Mouse (Mus musculus): ENCODE data around the gene Ush2a.

The Ush2a gene

DNA sequence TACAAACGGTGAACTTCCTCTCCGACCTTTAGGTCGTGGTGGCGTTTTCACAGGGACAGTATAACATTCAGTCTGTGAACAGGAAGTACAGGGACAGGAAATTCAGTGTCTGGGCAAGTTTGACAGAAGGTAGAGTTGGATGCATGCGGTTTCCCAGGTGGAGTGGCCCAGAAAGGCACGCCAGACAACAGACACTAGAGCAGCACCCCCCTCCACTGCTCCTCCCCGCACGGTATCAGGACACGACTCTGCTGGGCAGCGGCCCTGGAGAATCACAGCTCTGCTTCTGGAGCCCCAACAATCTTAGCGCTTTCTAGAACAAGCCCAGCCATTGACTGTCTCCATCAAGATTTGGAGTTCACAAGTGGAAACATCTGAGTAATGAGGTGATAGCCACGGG is 406.7 kb downstream of the Ush2a start:
- no peak for DNase-seq (ENCODE audit: low spot score in 2 of 2)

DNA sequence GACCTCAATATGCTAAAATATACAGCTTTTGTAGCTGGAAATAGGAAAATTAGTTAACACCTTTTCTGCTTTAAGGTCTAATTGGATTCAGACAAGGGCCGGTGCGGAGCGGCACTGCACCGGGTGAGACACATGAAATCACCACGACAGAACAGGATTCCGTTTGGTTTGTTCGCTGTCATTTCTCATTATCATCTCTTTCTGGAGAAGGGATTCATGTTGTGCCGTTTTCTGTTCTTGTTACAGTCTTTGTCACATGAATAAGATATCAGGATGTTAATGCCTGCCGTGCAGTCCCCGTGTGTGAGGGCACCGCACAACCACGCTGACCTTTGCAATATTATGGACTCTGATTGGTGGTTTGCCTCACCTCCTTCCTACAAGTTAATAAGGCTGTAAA is 411.0 kb downstream of the Ush2a start:
- no peak for DNase-seq (ENCODE audit: low spot score in 2 of 2)

- DNase-seq (ENCODE audit: low spot score in 2 of 2): no peak
Observed at GRCm38 (mm10) chr1:188674640-188675510, 413.1 kb downstream of the Ush2a start.

- DNase-seq (ENCODE audit: low spot score in 2 of 2): no peak
Observed at GRCm38 (mm10) chr1:188675511-188675863, 413.7 kb downstream of the Ush2a start.

- no peak for DNase-seq (ENCODE audit: low spot score in 2 of 2)
Observed at GRCm38 (mm10) chr1:188678189-188678588, 416.4 kb downstream of the Ush2a start.

DNA sequence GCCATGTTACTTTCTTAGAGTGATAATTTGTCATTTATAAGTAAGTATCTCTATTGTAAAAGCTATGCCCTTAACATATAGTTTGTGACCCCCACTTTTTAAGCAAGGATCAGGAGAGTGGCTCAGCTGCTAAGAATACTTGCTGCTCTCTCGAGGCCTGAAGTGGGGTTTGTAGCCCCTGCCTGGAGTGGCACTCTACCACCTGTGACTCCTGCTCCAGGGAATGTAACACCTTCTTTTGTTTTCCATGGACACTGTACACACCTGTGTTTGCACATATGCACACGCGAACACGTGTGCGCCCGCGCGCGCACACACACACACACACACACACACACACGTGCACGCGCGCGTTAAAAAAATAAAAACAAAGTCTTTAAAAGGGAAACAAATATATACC is 424.5 kb downstream of the Ush2a start:
- no peak for DNase-seq (ENCODE audit: low spot score in 2 of 2)

DNA sequence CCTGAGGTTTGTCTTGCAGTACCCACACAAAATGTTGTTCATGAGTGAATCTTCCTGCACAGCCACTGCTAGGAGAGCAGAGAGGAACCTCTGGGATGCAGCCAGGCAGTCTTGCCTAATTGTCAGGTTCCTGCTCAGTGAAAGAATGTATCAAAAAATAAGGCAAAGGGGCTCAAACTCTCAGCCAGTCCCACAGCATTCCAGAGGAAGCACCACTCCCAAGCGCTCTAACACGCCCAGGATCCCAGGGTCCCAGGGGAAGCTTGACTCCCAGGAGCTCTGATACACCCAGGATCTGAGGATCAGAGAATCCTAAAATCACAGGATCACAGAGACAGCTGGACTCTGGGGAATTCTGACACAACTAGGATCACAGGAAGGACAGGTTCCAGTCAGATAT is 434.5 kb downstream of the Ush2a start:
- no peak for DNase-seq (ENCODE audit: low spot score in 2 of 2)

GRCm38 (mm10) chr1:188708176-188708575 is 446.4 kb downstream of the Ush2a start:
- DNase-seq (ENCODE audit: low spot score in 2 of 2): no peak

GRCm38 (mm10) chr1:188708694-188709093 is 446.9 kb downstream of the Ush2a start:
- DNase-seq (ENCODE audit: low spot score in 2 of 2): no peak

DNA sequence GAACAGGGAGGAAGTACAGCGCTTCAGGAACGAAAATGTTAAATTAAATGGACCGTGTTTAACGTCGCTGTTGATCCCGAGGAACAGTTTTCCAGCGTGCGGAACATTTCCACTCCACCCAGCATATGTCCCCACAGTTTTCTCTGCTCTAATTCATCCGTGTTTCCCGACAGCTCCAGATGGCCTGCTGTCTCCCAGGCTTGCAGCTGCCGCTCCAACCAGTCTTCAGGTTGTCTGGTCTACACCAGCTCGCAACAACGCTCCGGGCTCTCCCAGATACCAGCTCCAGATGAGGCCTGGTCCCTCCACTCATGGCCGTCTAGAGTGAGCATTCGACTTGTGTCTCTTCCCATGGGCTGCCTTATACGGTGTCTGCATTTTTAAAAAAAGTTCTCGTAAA is 452.3 kb downstream of the Ush2a start:
- no peak for DNase-seq (ENCODE audit: low spot score in 2 of 2)

GRCm38 (mm10) chr1:188714941-188715340 is 453.1 kb downstream of the Ush2a start:
- no peak for DNase-seq (ENCODE audit: low spot score in 2 of 2)

DNA sequence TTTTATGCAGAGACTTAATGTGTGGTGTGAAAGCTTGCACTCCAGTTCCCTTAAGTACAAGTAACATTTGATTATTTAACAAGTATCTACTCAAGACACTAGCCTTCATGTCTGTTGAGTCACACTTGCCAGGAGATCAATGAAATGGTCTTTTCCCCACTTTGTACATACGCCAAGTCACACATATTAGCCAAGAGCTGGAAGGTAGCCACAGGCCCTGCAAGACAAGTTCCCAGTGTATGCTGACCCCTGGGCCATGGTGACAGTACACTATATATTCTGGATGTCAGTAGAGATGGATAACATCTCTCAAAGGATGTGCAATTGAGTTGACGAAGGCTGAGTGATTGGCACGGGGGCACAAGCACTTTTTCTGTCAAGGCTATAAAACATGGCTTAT is 455.1 kb downstream of the Ush2a start:
- DNase-seq (ENCODE audit: low spot score in 2 of 2): no peak

DNA sequence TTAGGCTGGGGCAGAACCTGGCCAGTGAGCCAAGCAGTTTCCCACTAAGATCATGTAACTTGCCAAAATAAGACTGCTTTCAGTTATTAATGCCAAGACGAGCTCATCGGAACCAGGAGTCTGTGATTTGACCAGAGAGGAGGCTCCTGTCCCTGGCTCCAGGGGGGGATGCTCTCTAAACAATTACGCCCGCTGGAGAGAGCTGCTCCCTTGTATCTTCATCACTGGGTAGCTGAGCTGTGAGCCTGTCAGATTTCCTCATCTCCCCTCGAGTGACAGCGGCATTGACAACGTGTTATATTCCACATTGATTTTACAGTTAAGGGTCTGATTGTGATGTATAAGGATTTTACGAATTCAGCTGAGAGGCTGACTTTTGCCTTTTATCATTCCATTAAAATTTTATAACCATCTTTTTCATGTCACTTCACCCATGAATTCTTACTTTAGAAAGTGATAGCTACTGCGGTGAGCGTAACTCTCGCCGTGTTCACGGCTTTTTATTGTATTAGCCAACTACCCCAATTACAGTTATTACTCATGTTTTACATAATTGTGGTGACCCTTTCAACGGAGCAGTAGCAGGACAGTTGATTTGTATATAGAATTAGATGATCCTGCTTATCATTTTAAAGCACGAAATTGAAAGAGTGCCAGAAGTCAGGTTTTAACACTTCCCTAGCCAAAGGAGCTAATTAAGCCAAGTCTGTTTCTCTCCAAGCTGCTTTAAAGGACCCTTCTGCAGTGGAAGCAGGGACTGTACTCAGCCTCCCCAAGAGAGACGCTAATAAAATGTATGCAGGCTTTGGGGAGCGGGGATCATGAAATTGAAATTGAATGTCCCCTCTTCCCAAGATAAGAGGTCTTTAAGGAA is 463.5 kb downstream of the Ush2a start:
- DNase-seq (ENCODE audit: low spot score in 2 of 2): no peak

DNA sequence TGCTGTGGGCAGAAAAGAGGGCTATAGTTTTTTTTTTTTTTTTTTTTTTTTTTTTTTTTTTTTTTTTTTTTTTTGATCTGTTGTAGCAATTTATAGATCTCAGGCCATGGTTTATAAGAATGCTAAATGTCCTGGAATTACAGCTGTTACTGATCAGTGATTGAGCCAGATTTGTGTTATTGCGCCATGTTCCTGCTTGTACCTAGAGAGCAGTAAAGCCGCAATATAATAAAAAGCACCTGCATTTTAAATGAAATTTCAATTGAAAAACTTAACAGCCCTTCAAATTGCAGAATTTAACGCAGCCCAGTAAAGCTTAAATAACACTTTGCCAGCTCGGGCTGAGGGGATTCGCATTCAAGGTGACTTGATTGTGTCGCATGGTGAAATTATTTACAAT is 465.1 kb downstream of the Ush2a start:
- no peak for DNase-seq (ENCODE audit: low spot score in 2 of 2)

DNA sequence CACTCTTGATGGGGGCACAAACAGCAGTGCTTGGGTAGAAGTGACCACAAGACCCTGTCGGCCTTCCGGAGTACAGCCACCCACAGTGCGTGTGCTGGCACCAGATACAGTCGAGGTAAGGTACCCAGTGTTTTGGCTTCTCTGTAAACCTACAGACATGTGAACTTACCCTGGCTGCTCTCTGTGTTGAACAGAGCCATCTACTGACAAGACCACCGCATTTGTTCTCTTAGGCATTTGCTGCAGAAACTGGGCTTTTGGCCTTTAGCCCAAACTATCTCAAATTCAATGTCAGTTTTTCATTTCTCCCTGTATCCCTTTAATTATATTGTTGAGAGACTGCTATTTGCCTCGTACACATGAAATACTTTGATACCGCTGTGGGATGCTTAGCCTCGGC is 466.8 kb downstream of the Ush2a start:
- DNase-seq (ENCODE audit: low spot score in 2 of 2): no peak

DNA sequence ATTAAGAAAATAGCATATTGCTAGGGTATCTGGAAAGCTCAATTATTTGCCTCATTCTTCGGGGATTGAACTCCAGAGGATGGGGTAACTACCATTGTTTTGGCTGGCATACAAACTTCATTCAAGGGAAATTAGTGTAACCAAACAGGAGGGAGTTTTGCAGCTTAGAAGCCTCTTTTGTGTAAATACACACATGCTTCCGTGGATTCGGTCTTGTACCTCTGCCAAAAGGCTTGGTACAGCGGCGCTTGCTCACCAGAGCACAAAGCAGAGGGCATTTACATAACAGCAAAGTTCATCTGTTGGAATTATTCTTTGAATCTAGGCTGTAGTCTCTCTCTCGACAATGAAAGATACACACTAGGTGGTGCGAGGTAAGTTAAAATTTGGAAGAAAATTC is 467.4 kb downstream of the Ush2a start:
- no peak for DNase-seq (ENCODE audit: low spot score in 2 of 2)

DNA sequence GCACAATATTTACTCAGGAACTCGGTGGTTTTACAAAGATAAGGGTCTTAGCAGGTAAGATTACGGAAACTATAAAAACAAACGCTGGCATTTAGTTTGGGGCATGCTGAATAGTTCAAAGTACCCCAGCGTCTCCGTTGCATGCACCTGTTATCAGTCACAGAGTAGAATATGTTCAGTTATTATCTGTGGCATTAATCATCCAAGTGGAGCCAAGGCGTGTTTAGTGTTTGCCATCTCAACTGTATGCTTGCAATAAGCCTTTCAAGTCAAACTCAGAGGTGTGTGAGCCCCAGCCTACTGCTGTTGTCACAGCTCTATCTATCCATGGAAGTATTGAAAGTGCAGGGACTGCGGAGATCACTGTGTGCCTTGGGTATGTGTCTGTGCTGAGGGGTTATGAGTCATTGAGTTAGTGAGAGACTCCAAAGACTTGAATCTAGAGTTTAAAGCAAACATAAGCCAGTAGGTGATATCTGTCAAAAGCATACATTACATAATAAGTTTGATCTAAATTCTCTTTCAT is 473.0 kb downstream of the Ush2a start:
- DNase-seq (ENCODE audit: low spot score in 2 of 2): no peak

GRCm38 (mm10) chr1:188742971-188743370 is 481.1 kb downstream of the Ush2a start:
- no peak for DNase-seq (ENCODE audit: low spot score in 2 of 2)

GRCm38 (mm10) chr1:188755031-188755430 is 493.2 kb downstream of the Ush2a start:
- DNase-seq (ENCODE audit: low spot score in 2 of 2): no peak

GRCm38 (mm10) chr1:188760515-188760914 is 498.7 kb downstream of the Ush2a start:
- DNase-seq (ENCODE audit: low spot score in 2 of 2): no peak

GRCm38 (mm10) chr1:188762463-188762862 is 500.6 kb downstream of the Ush2a start:
- no peak for DNase-seq (ENCODE audit: low spot score in 2 of 2)

- no peak for DNase-seq (ENCODE audit: low spot score in 2 of 2)
Observed at GRCm38 (mm10) chr1:188763761-188764160, 501.9 kb downstream of the Ush2a start.

DNA sequence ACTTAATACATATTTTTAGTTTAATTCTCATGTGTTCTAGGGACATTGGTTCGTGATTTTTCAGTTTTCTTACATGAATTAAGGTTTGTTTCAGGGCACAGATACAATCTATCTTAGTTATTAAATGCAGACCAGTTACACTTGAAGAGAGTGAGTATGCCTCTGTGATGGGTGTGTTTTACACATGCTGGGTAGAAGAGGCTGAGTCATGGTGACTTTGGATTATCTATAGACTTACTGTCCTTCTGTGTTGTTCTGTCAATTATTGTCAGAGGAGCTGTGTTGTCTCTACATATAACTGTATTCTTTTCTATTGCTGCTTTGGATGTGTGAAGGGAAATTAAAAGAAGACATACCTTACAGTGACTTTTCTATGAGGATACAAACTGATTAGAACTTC is 509.0 kb downstream of the Ush2a start:
- DNase-seq (ENCODE audit: low spot score in 2 of 2): no peak
